Comparison of ENCODE assay signal across 23 mouse cellular contexts in the genomic region with DNA sequence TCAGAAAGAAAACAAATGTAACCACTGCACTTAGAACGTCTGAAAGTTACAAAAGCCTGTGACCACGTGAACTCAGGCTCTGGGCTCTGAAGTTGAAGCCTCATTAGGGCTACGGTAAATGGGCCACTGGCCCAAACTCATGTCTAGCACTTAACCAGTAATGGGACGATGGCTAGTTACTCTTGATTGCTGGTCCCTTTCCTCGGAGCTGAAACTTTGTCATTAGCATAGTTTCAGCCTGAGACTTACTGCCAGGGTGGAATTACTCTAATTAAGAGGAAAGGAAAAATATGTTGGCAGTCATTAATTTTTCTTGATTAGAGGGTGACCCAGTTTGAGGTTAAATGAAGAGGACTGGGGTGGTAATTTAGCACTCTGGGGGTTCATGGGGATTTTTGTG.
DNase-seq lines count a peak whose midpoint lies in the region; ATAC-seq and TF ChIP-seq lines count a peak whose summit lies in the region.
"Had no signal": no experiment of that assay in that cellular context is flagged by ENCODE, and none has a peak within 500 bp of the region (broad histone marks: within the 10 kb centered on the region; RNA-seq: fewer than 3 reads in every experiment).

No protein-coding gene starts in this region.

- peaks cover 14% of the 10 kb centered on the region; the same call in 1 of the 2 replicates for H3K4me1 ChIP-seq in forebrain, embryonic 13.5 days
- H3K4me1 ChIP-seq in forebrain, embryonic 12.5 days, result peaks cover under 1% of the 10 kb centered on the region; the same call in 1 of the 2 replicates
- H3K4me1 ChIP-seq in limb, embryonic 10.5 days, result peaks cover 13% of the 10 kb centered on the region; the same call in 1 of the 2 replicates
- H3K4me1 ChIP-seq: heart, embryonic 15.5 days; hindbrain, embryonic 10.5 days; intestine, embryonic 15.5 days had no signal

- H3K4me3 ChIP-seq in forebrain, embryonic 13.5 days, result no peak overlapping the region
- H3K4me3 ChIP-seq in forebrain, embryonic 12.5 days (replicated peaks), result no peak overlapping the region
- no peak overlapping the region for H3K4me3 ChIP-seq in layer of hippocampus, adult 2 months
- H3K4me3 ChIP-seq in limb, embryonic 10.5 days, result no peak overlapping the region
- H3K4me3 ChIP-seq: embryonic facial prominence, embryonic 10.5 days; heart, adult 2 months; heart, embryonic 15.5 days; hindbrain, embryonic 10.5 days; intestine, embryonic 15.5 days had no signal

- WGBS in forebrain, embryonic 13.5 days, result 43% methylated on average over 5 of the region's 5 CpGs
- WGBS in forebrain, embryonic 12.5 days, result 47% methylated on average over 5 of the region's 5 CpGs
- WGBS in limb, embryonic 10.5 days, result 34% methylated on average over 5 of the region's 5 CpGs

- H3K27ac ChIP-seq in forebrain, embryonic 13.5 days, result no peak overlapping the region
- H3K27ac ChIP-seq in forebrain, embryonic 12.5 days, result no peak overlapping the region
- H3K27ac ChIP-seq in layer of hippocampus, adult 2 months, result peak overlapping the region; percentile 58; the same call in 1 of the 2 replicates
- peak overlapping the region; percentile 19; the same call in 1 of the 2 replicates for H3K27ac ChIP-seq in limb, embryonic 10.5 days
- H3K27ac ChIP-seq: embryonic facial prominence, embryonic 10.5 days; heart, adult 2 months; heart, embryonic 15.5 days; hindbrain, embryonic 10.5 days; hindbrain, embryonic 14.5 days; intestine, embryonic 15.5 days had no signal

- no peaks in the 10 kb centered on the region for H3K27me3 ChIP-seq in forebrain, embryonic 13.5 days
- no peaks in the 10 kb centered on the region for H3K27me3 ChIP-seq in forebrain, embryonic 12.5 days
- no peaks in the 10 kb centered on the region for H3K27me3 ChIP-seq in limb, embryonic 10.5 days (ENCODE audit: low read depth, poor library complexity, severe bottlenecking)
- H3K27me3 ChIP-seq: heart, embryonic 15.5 days; intestine, embryonic 15.5 days had no signal

- no peak overlapping the region for H3K9ac ChIP-seq in forebrain, embryonic 13.5 days
- H3K9ac ChIP-seq in forebrain, embryonic 12.5 days, result no peak overlapping the region
- H3K9ac ChIP-seq: heart, embryonic 15.5 days; hindbrain, embryonic 14.5 days; intestine, embryonic 15.5 days had no signal

- H3K9me3 ChIP-seq in forebrain, embryonic 13.5 days (replicated peaks), result no peaks in the 10 kb centered on the region
- no peaks in the 10 kb centered on the region for H3K9me3 ChIP-seq in forebrain, embryonic 12.5 days
- no peaks in the 10 kb centered on the region for H3K9me3 ChIP-seq in limb, embryonic 10.5 days (replicated peaks)
- H3K9me3 ChIP-seq: embryonic facial prominence, embryonic 10.5 days; heart, embryonic 15.5 days; hindbrain, embryonic 10.5 days; intestine, embryonic 15.5 days had no signal

- H3K4me2 ChIP-seq in forebrain, embryonic 13.5 days, result no peak overlapping the region
- H3K4me2 ChIP-seq in forebrain, embryonic 12.5 days, result no peak overlapping the region
- H3K4me2 ChIP-seq: heart, embryonic 11.5 days; heart, embryonic 15.5 days; hindbrain, embryonic 14.5 days; intestine, embryonic 15.5 days had no signal

- DNase-seq in frontal cortex, adult 2 months (ENCODE audit: extremely low spot score in 1 of 2, low spot score in 1 of 2), result no peak
- no peak for DNase-seq in layer of hippocampus, adult 2 months (ENCODE audit: low spot score in 2 of 2)
- DNase-seq in layer of hippocampus, postnatal 14 days (ENCODE audit: low spot score in 2 of 2), result no peak
- DNase-seq in limb, embryonic 10.5 days (ENCODE audit: low spot score), result no peak
- no peak for DNase-seq in gastrocnemius, adult 18-20 months (ENCODE audit: low spot score)
- DNase-seq: adrenal gland, postnatal 14 days; B cell, adult 2 months; cerebellum, adult 2 months; cerebellum, postnatal 10 days; gastrocnemius, postnatal 10 days; heart, adult 2 months; heart, postnatal 14 days had no signal

- peak; percentile 41; the same call in 1 of the 2 replicates for ATAC-seq in forebrain, embryonic 13.5 days
- ATAC-seq in forebrain, embryonic 12.5 days (ENCODE audit: low FRiP score), result no peak
- ATAC-seq in frontal cortex, adult (ENCODE audit: low TSS enrichment), result 0 out of 2 replicates have a peak, but pooled peaks have one; percentile 27
- ATAC-seq: activated CD4-positive, CD25-positive, alpha-beta regulatory T cell, adult 4 months; intestine, embryonic 15.5 days; Patski had no signal

- no peaks in the 10 kb centered on the region for H3K36me3 ChIP-seq in forebrain, embryonic 13.5 days (ENCODE audit: poor library complexity, severe bottlenecking)
- H3K36me3 ChIP-seq in forebrain, embryonic 12.5 days (replicated peaks), result no peaks in the 10 kb centered on the region
- no peaks in the 10 kb centered on the region for H3K36me3 ChIP-seq in limb, embryonic 10.5 days
- H3K36me3 ChIP-seq: embryonic facial prominence, embryonic 10.5 days; heart, embryonic 15.5 days; hindbrain, embryonic 10.5 days; intestine, embryonic 15.5 days had no signal

- TF ChIP-seq CTCF in layer of hippocampus, adult 2 months (conservative IDR thresholded peaks at IDR 0.05), result no peak

Comparison
In these comparisons a context has a peak if more than half of its experiments do, and no peak if none do; other contexts are left out.
1. H3K27ac ChIP-seq: peak in layer of hippocampus, adult 2 months (single experiment) and limb, embryonic 10.5 days (single experiment); none in forebrain, embryonic 13.5 days (single experiment) and forebrain, embryonic 12.5 days (single experiment).